Mouse (Mus musculus) heart, postnatal 0 days (tissue): Measurements from ENCODE around the gene Ppm1b. TPM values are rescaled to one million over a fixed set of nuclear protein-coding genes. Genes with fewer than 3 reads are reported as not detected.

ENCODE experiments used
- ATAC-seq: fragments of 200-750 bp; cut with Nextera tagmentation; 2 replicates; pipeline ENCODE4 v1.8.0; 2017; ENCODE audit warnings: low read depth, moderate number of reproducible peaks, moderate library complexity; ENCODE audit not compliant: insufficient read depth
- DNase-seq: peaks from one replicate; pipeline ENCODE4 v3.0.0-alpha.2; 2016; ENCODE audit warnings: low spot score
- H3K27ac ChIP-seq: fragments of 300-500 bp; sonication (generic); 2 replicates; pipeline ENCODE4 v1.5.1; 2014; ENCODE audit warnings: low read depth, mild to moderate bottlenecking
- H3K27me3 ChIP-seq: fragments of 300-500 bp; sonication (generic); 2 replicates; pipeline ENCODE4 v1.6.1; 2014; ENCODE audit warnings: low read length, mixed read lengths; ENCODE audit not compliant: control insufficient read depth, insufficient read depth
- H3K36me3 ChIP-seq: fragments of 300-500 bp; sonication (generic); replicated peaks from 2 replicates; pipeline ENCODE4 v1.6.1; 2014; ENCODE audit warnings: low read length, mixed read lengths; ENCODE audit not compliant: control insufficient read depth, insufficient read depth
- H3K4me1 ChIP-seq: fragments of 300-500 bp; sonication (generic); 2 replicates; pipeline ENCODE4 v1.6.1; 2014; ENCODE audit warnings: antibody characterized with exemption; ENCODE audit not compliant: control insufficient read depth, insufficient read depth
- H3K4me2 ChIP-seq: fragments of 300-500 bp; sonication (generic); 2 replicates; pipeline ENCODE4 v1.6.1; 2014; ENCODE audit warnings: low read depth, mild to moderate bottlenecking, low read length, moderate library complexity
- H3K4me3 ChIP-seq: fragments of 300-500 bp; sonication (generic); 2 replicates; pipeline ENCODE4 v1.5.1; 2014; ENCODE audit warnings: low read depth, low read length
- H3K9ac ChIP-seq: fragments of 300-500 bp; sonication (generic); replicated peaks from 2 replicates; pipeline ENCODE4 v1.6.1; 2014; ENCODE audit warnings: low read depth, low read length, mixed read lengths
- H3K9me3 ChIP-seq: fragments of 300-500 bp; sonication (generic); replicated peaks from 2 replicates; pipeline ENCODE4 v1.6.1; 2016; ENCODE audit warnings: low read length; ENCODE audit not compliant: control insufficient read depth
- CTCF ChIP-seq: IDR thresholded peaks from 2 replicates; pipeline ENCODE4 v1.5.1; 2016; ENCODE audit warnings: antibody characterized with exemption, control low read depth, low read depth
- EP300 ChIP-seq: IDR thresholded peaks from 2 replicates; pipeline ENCODE4 v1.6.1; 2016; ENCODE audit warnings: antibody characterized with exemption, low read depth
- WGBS: fragments of 180-500 bp; shearing (Covaris S2); extraction: QIAGEN DNeasy Blood & Tissue Kit; methylation state at CpG from one replicate; pipeline ENCODE4 v1.1.7; 2014; 5-methylcytosine and 5-hydroxymethylcytosine counted together
- polyA plus RNA-seq: library from polyadenylated mRNA; unstranded; fragments of >200 nt; fragmentation: Nextera tagmentation; extraction: Ambion mirVana; gene quantifications from 2 replicates; pipeline ENCODE4 v1.2.1, GENCODE M21; 2015
- total RNA-seq: library from RNA; depleted of rRNA; stranded (reverse); fragments of >200 nt; gene quantifications from 2 replicates; pipeline ENCODE4 v1.2.3, GENCODE M21; 2014; ENCODE audit warnings: low replicate concordance

Gene Ppm1b
- total and polyA plus RNA-seq, 2 experiments from 2014 or later, result 44.6 to 49.2 TPM

GRCm38 (mm10) chr17:84938215-84938614 lies 18.3 kb upstream of the Ppm1b start:
- Histone ChIP-seq H3K27ac (no peak overlapping the region), H3K4me2 (no peak overlapping the region), H3K36me3 (no peaks in the 10 kb centered on the region), H3K9ac (no peak overlapping the region), H3K9me3 (peaks cover 4% of the 10 kb centered on the region; the same call in 1 of the 2 replicates), H3K4me1 (peaks cover 9% of the 10 kb centered on the region), H3K27me3 (no peaks in the 10 kb centered on the region), H3K4me3 (no peak overlapping the region)
- 92% methylated on average over 4 of the region's 4 CpGs for WGBS
- TF ChIP-seq EP300 (no peak), CTCF (no peak)
- ATAC-seq (no peak), DNase-seq (no peak)

- Histone ChIP-seq H3K9me3 (peaks cover 4% of the 10 kb centered on the region; the same call in 1 of the 2 replicates), H3K4me3 (no peak overlapping the region), H3K4me2 (no peak overlapping the region), H3K9ac (no peak overlapping the region), H3K36me3 (no peaks in the 10 kb centered on the region), H3K27ac (no peak overlapping the region), H3K27me3 (no peaks in the 10 kb centered on the region), H3K4me1 (peaks cover 9% of the 10 kb centered on the region)
- WGBS, result 62% methylated on average over 9 of the region's 9 CpGs
- DNase-seq, result no peak
- TF ChIP-seq CTCF (no peak), EP300 (no peak)
- no peak for ATAC-seq
Observed at GRCm38 (mm10) chr17:84940017-84940731, 16.4 kb upstream of the Ppm1b start.

GRCm38 (mm10) chr17:84941291-84941868 lies 15.2 kb upstream of the Ppm1b start:
- peaks cover 9% of the 10 kb centered on the region for H3K4me1 ChIP-seq
- TF ChIP-seq EP300 (no peak), CTCF (no peak)
- H3K9me3 ChIP-seq, result peaks cover 4% of the 10 kb centered on the region; the same call in 1 of the 2 replicates
- ATAC-seq (no peak), DNase-seq (no peak)
- H3K4me3 ChIP-seq, result no peak overlapping the region
- no peaks in the 10 kb centered on the region for H3K36me3 ChIP-seq
- WGBS, result 73% methylated on average over 13 of the region's 13 CpGs
- no peak overlapping the region for H3K27ac ChIP-seq
- H3K9ac ChIP-seq, result no peak overlapping the region
- H3K4me2 ChIP-seq, result no peak overlapping the region
- H3K27me3 ChIP-seq, result no peaks in the 10 kb centered on the region

GRCm38 (mm10) chr17:84942358-84943032 lies 14.0 kb upstream of the Ppm1b start:
- no peaks in the 10 kb centered on the region for H3K36me3 ChIP-seq
- H3K27me3 ChIP-seq, result no peaks in the 10 kb centered on the region
- no peak overlapping the region for H3K4me3 ChIP-seq
- WGBS, result 58% methylated on average over 10 of the region's 10 CpGs
- H3K9me3 ChIP-seq, result peaks cover 4% of the 10 kb centered on the region; the same call in 1 of the 2 replicates
- ATAC-seq (no peak; the same call in 1 of the 2 replicates), DNase-seq (no peak)
- peak overlapping the region; percentile 51 for H3K27ac ChIP-seq
- H3K4me2 ChIP-seq, result no peak overlapping the region
- no peak overlapping the region for H3K9ac ChIP-seq
- TF ChIP-seq CTCF (no peak), EP300 (no peak)
- H3K4me1 ChIP-seq, result peaks cover 9% of the 10 kb centered on the region

- Histone ChIP-seq H3K27ac (0 out of 2 replicates have a peak overlapping the region, but pooled peaks have one; percentile 26), H3K36me3 (no peaks in the 10 kb centered on the region), H3K9me3 (peaks cover 4% of the 10 kb centered on the region; the same call in 1 of the 2 replicates), H3K27me3 (no peaks in the 10 kb centered on the region), H3K4me2 (no peak overlapping the region), H3K9ac (no peak overlapping the region), H3K4me3 (no peak overlapping the region), H3K4me1 (peaks cover 9% of the 10 kb centered on the region)
- TF ChIP-seq CTCF (no peak), EP300 (no peak)
- ATAC-seq, result no peak
- 40% methylated on average over 2 of the region's 2 CpGs for WGBS
- no peak for DNase-seq
Observed at GRCm38 (mm10) chr17:84943033-84943393, 13.5 kb upstream of the Ppm1b start.
